Mouse (Mus musculus) thymus, postnatal 0 days (tissue): ENCODE data around the gene Armc3. TPM values are rescaled to one million over a fixed set of nuclear protein-coding genes. Genes with fewer than 3 reads are reported as not detected.

Source experiments
- DNase-seq: peaks from one replicate; pipeline ENCODE4 v3.0.0-alpha.2; 2015; ENCODE audit warnings: low spot score
- polyA plus RNA-seq: library from polyadenylated mRNA; unstranded; fragments of >200 nt; fragmentation: Nextera tagmentation; extraction: Ambion mirVana; gene quantifications from 2 replicates; pipeline ENCODE4 v1.2.1, GENCODE M21; 2015

Armc3 gene
- polyA plus RNA-seq, 1 experiment from 2014 or later, result 0.53 TPM

DNA sequence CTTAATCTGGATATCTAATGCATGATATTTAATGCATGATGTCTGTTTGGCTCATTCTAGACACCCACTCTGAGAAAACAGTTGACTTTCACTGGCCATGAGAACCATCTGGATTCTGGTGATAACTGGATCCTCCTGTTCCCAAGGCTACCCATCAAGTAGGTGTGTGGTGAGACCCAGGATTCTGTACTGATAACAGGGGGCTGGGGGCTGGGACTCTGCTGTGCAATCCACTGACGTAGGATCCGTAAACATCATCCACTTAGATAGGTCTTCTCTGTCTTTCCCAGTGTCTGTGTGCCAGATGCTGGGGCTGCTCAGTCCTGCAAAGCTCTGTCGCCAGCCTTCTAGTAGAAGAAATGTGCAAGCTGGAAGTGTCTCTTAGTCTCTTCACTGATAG lies 149.4 kb downstream of the Armc3 start:
- DNase-seq, result no peak

DNA sequence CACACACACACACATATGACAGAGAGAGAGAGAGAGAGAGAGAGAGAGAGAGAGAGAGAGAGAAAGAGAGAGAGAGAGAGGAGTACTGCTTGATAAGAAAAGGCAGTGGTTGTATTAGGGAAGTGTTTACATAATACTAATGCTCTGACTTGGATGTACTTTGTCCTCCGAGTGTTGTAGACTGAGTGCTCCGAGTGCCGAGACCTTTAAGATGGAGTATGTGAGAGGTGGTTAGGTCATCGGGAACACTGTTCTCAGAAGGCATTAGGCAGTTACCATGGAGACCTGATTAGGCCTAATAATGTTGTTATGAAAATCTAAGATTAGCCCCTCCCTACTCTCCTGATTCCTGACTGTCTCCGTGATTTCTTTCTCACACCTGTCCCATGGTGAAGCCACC lies 151.1 kb downstream of the Armc3 start:
- no peak for DNase-seq

DNA sequence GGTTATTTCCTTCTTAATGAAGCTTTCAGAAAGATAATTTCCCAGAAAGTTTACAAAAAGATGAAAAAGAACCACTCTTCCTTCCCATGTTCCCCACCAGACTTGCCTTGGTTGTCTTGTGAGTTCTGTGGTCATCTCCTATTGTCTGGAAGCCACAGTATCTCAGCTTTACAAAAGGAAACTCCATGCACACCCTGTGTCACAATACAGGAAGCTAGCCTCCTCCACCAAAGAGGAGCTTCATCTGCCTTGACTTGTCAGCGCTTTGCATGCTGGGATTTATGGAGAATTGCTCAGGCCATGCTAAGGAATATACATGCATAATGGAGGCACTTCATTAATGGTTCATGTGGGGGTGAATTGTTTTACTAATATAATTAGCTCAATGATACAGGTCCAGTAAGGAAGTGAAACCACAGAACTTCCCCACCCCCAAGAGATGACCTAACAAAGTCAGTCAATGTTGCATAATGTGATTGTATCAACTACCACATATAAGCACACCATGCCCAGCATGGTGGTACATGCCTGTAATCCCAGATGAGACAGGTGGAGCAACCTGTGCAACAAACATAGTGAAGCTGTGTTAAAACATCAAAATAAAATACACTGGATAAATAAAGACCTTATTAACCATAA lies 152.6 kb downstream of the Armc3 start:
- DNase-seq, result no peak

DNA sequence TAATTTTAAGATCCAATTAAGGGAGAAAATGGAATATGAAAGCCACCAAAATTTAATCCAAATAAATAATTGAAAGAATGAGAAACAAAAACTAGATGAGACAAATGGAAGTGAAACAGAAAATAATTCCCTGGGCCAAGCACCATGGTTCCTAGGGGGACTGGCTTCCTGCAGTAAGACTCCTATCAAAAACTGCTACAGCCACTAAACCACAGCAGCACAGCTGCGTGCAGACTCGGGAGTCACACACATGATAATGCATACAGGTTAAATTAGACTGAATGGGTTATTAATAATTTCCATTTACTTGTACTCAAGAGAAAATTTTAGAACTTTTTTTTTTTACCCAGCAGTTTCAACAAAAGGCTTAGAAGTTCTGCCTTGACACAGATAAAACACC lies 154.1 kb downstream of the Armc3 start:
- no peak for DNase-seq

Other genes starting within 250 kb of the Armc3 start
- gene Pip4k2a, start 201.2 kb upstream of the Armc3 start, polyA plus RNA-seq, result 51.2 and 53.7 TPM in 2 replicates
- gene 4930426L09Rik, start 201.0 kb upstream of the Armc3 start, polyA plus RNA-seq, result 1.0 and 1.4 TPM in 2 replicates
- gene Msrb2, start 172.1 kb downstream of the Armc3 start, polyA plus RNA-seq, result 29.6 and 30.5 TPM in 2 replicates
- gene Ptf1a, start 246.4 kb downstream of the Armc3 start, polyA plus RNA-seq, result not detected in 2 replicates